8 mouse cellular contexts compared by ENCODE assay signal in the genomic region with DNA sequence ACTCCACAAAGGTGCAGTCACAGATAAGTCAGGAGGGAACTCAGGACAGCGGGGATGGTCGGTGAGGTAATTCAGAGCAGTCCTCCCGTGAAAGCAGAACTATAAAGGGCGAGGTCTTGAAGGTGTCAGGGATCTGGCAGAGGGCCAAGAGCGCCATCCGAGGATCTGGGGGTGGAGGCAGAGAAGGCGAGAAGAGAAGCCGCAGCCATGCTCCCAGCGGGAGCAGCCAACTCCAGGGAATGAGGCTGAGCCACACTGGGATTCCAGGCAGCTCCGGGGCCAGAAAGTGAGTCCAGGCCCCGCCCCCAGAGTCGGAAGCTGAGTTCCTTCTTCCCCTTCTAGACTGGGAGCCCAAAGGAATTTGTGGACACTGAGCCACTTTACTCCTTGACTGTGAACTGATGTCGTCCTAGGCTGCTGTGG. TPM values are rescaled to one million over a fixed set of nuclear protein-coding genes. Genes with fewer than 3 reads are reported as not detected.
A peak's percentile ranks its signal among the peaks of the same experiment; 100 is the strongest.
DNase-seq lines count a peak whose midpoint lies in the region; ATAC-seq lines count a peak whose summit lies in the region.

No protein-coding gene starts in this region.

- DNase-seq in ovary, adult 18-20 months (ENCODE audit: low spot score), result peak; percentile 24
- no peak for DNase-seq in ovary, postnatal 10 days (ENCODE audit: low spot score)
- DNase-seq in forebrain, embryonic 14.5 days (ENCODE audit: low spot score), result peak; percentile 53
- peak; percentile 46 for DNase-seq in liver, embryonic 11.5 days (ENCODE audit: low spot score)
- DNase-seq in neural tube, embryonic 10.5 days (ENCODE audit: extremely low spot score, low spot score), result peak; percentile 48
- DNase-seq in T-cell, adult 2 months (ENCODE audit: low spot score), result no peak
- no peak for DNase-seq in frontal cortex, postnatal 14 days (ENCODE audit: low spot score in 2 of 2)

- 9% methylated on average over 13 of the region's 13 CpGs for WGBS in forebrain, embryonic 14.5 days
- WGBS in hindbrain, embryonic 15.5 days, result 10% methylated on average over 13 of the region's 13 CpGs
- 7% methylated on average over 13 of the region's 13 CpGs for WGBS in liver, embryonic 11.5 days

- no peaks in the 10 kb centered on the region for H3K27me3 ChIP-seq in forebrain, embryonic 14.5 days (replicated peaks; ENCODE audit: control insufficient read depth, insufficient read depth, low read length)
- no peaks in the 10 kb centered on the region for H3K27me3 ChIP-seq in hindbrain, embryonic 15.5 days
- H3K27me3 ChIP-seq in liver, embryonic 11.5 days (replicated peaks; ENCODE audit: control insufficient read depth, insufficient read depth, low read length), result no peaks in the 10 kb centered on the region

- peak overlapping the region; percentile 6; the same call in 1 of the 2 replicates for H3K4me3 ChIP-seq in forebrain, embryonic 14.5 days (ENCODE audit: low read depth, low read length)
- H3K4me3 ChIP-seq in hindbrain, embryonic 15.5 days, result no peak overlapping the region
- no peak overlapping the region for H3K4me3 ChIP-seq in liver, embryonic 11.5 days (ENCODE audit: low read depth, low read length)

- H3K4me2 ChIP-seq in forebrain, embryonic 14.5 days (ENCODE audit: low read length), result peak overlapping the region; percentile 29
- H3K4me2 ChIP-seq in hindbrain, embryonic 15.5 days, result peak overlapping the region; percentile 35
- H3K4me2 ChIP-seq in liver, embryonic 11.5 days, result peak overlapping the region; percentile 43

- ATAC-seq in forebrain, embryonic 14.5 days, result peak; percentile 46; the same call in 1 of the 2 replicates
- no peak for ATAC-seq in hindbrain, embryonic 15.5 days (ENCODE audit: low FRiP score, low read depth)
- ATAC-seq in liver, embryonic 11.5 days (replicated peaks; ENCODE audit: low FRiP score), result no peak

- H3K27ac ChIP-seq in forebrain, embryonic 14.5 days (ENCODE audit: low read depth, low read length), result no peak overlapping the region
- H3K27ac ChIP-seq in hindbrain, embryonic 15.5 days (replicated peaks), result no peak overlapping the region
- no peak overlapping the region for H3K27ac ChIP-seq in liver, embryonic 11.5 days (ENCODE audit: low read depth, low read length)

- no peak overlapping the region for H3K9ac ChIP-seq in forebrain, embryonic 14.5 days (ENCODE audit: low read length)
- H3K9ac ChIP-seq in hindbrain, embryonic 15.5 days, result no peak overlapping the region
- H3K9ac ChIP-seq in liver, embryonic 11.5 days (ENCODE audit: low read depth, low read length), result no peak overlapping the region

- H3K36me3 ChIP-seq in forebrain, embryonic 14.5 days (ENCODE audit: control insufficient read depth, insufficient read depth, low read length), result no peaks in the 10 kb centered on the region
- H3K36me3 ChIP-seq in hindbrain, embryonic 15.5 days, result no peaks in the 10 kb centered on the region
- H3K36me3 ChIP-seq in liver, embryonic 11.5 days (ENCODE audit: control insufficient read depth, insufficient read depth, low read length), result no peaks in the 10 kb centered on the region

- H3K4me1 ChIP-seq in forebrain, embryonic 14.5 days (ENCODE audit: control insufficient read depth, insufficient read depth, low read length), result no peaks in the 10 kb centered on the region
- H3K4me1 ChIP-seq in hindbrain, embryonic 15.5 days (replicated peaks), result peaks cover 7% of the 10 kb centered on the region; the same call in 1 of the 2 replicates
- H3K4me1 ChIP-seq in liver, embryonic 11.5 days (replicated peaks; ENCODE audit: control insufficient read depth, insufficient read depth, low read length), result no peaks in the 10 kb centered on the region

- H3K9me3 ChIP-seq in forebrain, embryonic 14.5 days (replicated peaks; ENCODE audit: control insufficient read depth, low read length), result no peaks in the 10 kb centered on the region
- H3K9me3 ChIP-seq in hindbrain, embryonic 15.5 days, result no peaks in the 10 kb centered on the region
- H3K9me3 ChIP-seq in liver, embryonic 11.5 days (ENCODE audit: control insufficient read depth, low read length), result no peaks in the 10 kb centered on the region

RNA-seq across cellular contexts. Expression of a gene that starts 41.3 kb away (rescaled TPM):
- 15.0 and 16.2 TPM in 2 replicates for polyA plus RNA-seq in forebrain, embryonic 14.5 days (2014; fragmentation: Nextera tagmentation; extraction: Ambion mirVana)
- polyA plus RNA-seq in hindbrain, embryonic 15.5 days (2015; fragmentation: Nextera tagmentation; extraction: Ambion mirVana), result 26.8 and 33.5 TPM in 2 replicates
- polyA plus RNA-seq in liver, embryonic 11.5 days (2014; fragmentation: Nextera tagmentation; extraction: Ambion mirVana), result 14.4 and 15.0 TPM in 2 replicates

Comparison
In these comparisons a context has a peak if more than half of its experiments do, and no peak if none do; other contexts are left out.
1. DNase-seq: peak in ovary, adult 18-20 months (single experiment), forebrain, embryonic 14.5 days (single experiment), liver, embryonic 11.5 days (single experiment) and neural tube, embryonic 10.5 days (single experiment); none in ovary, postnatal 10 days (single experiment), T-cell, adult 2 months (single experiment) and frontal cortex, postnatal 14 days (0 of 2).
2. Peak in every context shown above with its lines, with median percentiles within 50 percentile points of each other: H3K4me2 ChIP-seq.